Mouse (Mus musculus) kidney, postnatal 36 days (tissue): ENCODE data around the gene Alox5.
"Not testable (repeated sequence)": the region's sequence is repeated elsewhere in the genome, so short reads cannot be mapped to it uniquely, and the experiment has no call there.

Source experiments
- DNase-seq, 2 experiments: peaks; one replicate each; pipeline ENCODE4 v3.0.0; 2021 to 2022; ENCODE audit warnings: mixed read lengths in 2 of 2

The Alox5 gene

GRCm38 (mm10) chr6:116460544-116461283 is at the start of gene Alox5:
Gene Alox5 (minus strand): TSS chr6:116461178.
- DNase-seq, result peak in 1 of 2 experiments; percentile 46

GRCm38 (mm10) chr6:116506302-116507003 is 45.5 kb upstream of the Alox5 start, which contains the start of gene Olfr212:
Gene Olfr212 (plus strand): TSS chr6:116506516.
- not testable (repeated sequence) for DNase-seq

GRCm38 (mm10) chr6:116495960-116496359 is 35.0 kb upstream of the Alox5 start:
- DNase-seq, result no peak

GRCm38 (mm10) chr6:116493742-116494141 is 32.8 kb upstream of the Alox5 start:
- no peak for DNase-seq

- no peak for DNase-seq
These were observed 27.8 kb upstream of the Alox5 start, which contains the start of gene Olfr211 for GRCm38 (mm10) chr6:116488791-116489190. Gene Olfr211 (plus strand): TSS chr6:116489091.

- DNase-seq, result no peak
These were observed 25.9 kb upstream of the Alox5 start for GRCm38 (mm10) chr6:116486833-116487232.

GRCm38 (mm10) chr6:116485081-116485480 is 24.1 kb upstream of the Alox5 start:
- DNase-seq, result no peak

- DNase-seq, result no peak
These were observed 7.1 kb upstream of the Alox5 start for GRCm38 (mm10) chr6:116468081-116468480.

GRCm38 (mm10) chr6:116459232-116459631 is 1.7 kb downstream of the Alox5 start:
- no peak for DNase-seq

- DNase-seq, result no peak
These were observed 2.2 kb downstream of the Alox5 start for GRCm38 (mm10) chr6:116458728-116459127.

GRCm38 (mm10) chr6:116456482-116456881 is 4.5 kb downstream of the Alox5 start:
- peak in 1 of 2 experiments; percentile 10 for DNase-seq

GRCm38 (mm10) chr6:116455781-116456180 is 5.2 kb downstream of the Alox5 start:
- DNase-seq, result peak; percentile 31 to 41

GRCm38 (mm10) chr6:116440849-116441248 is 20.1 kb downstream of the Alox5 start:
- DNase-seq, result no peak

GRCm38 (mm10) chr6:116440447-116440846 is 20.5 kb downstream of the Alox5 start:
- DNase-seq, result no peak

GRCm38 (mm10) chr6:116439531-116439930 is 21.4 kb downstream of the Alox5 start:
- no peak for DNase-seq

GRCm38 (mm10) chr6:116438864-116439263 is 22.1 kb downstream of the Alox5 start:
- DNase-seq, result no peak

- DNase-seq, result peak in 1 of 2 experiments; percentile 67
These were observed 32.7 kb downstream of the Alox5 start for GRCm38 (mm10) chr6:116428282-116428681.

GRCm38 (mm10) chr6:116427552-116427951 is 33.4 kb downstream of the Alox5 start:
- DNase-seq, result no peak

GRCm38 (mm10) chr6:116423664-116424063 is 37.3 kb downstream of the Alox5 start:
- DNase-seq, result peak; percentile 41 to 79

- DNase-seq, result no peak
These were observed 38.0 kb downstream of the Alox5 start for GRCm38 (mm10) chr6:116422991-116423390.

- no peak for DNase-seq
These were observed 40.7 kb downstream of the Alox5 start for GRCm38 (mm10) chr6:116420271-116420670.

- DNase-seq, result no peak
These were observed 41.3 kb downstream of the Alox5 start for GRCm38 (mm10) chr6:116419699-116420098.

GRCm38 (mm10) chr6:116418487-116418886 is 42.5 kb downstream of the Alox5 start:
- DNase-seq, result no peak
